Mouse (Mus musculus) kidney, postnatal 0 days (tissue): Measurements from ENCODE around the gene B3gnt6. TPM values are rescaled to one million over a fixed set of nuclear protein-coding genes. Genes with fewer than 3 reads are reported as not detected.

Experiments
- ATAC-seq: fragments of 200-750 bp; cut with Nextera tagmentation; replicated peaks from 2 replicates; pipeline ENCODE4 v1.8.0; 2017; ENCODE audit warnings: low read depth, moderate number of reproducible peaks, moderate TSS enrichment, moderate library complexity; ENCODE audit not compliant: low FRiP score
- DNase-seq: peaks from one replicate; pipeline ENCODE4 v3.0.0-alpha.2; 2016; ENCODE audit warnings: low spot score
- H3K27ac ChIP-seq: fragments of 300-500 bp; sonication (generic); 2 replicates; pipeline ENCODE4 v1.5.1; 2014; ENCODE audit warnings: mild to moderate bottlenecking
- H3K27me3 ChIP-seq: fragments of 300-500 bp; sonication (generic); 2 replicates; pipeline ENCODE4 v1.6.1; 2014; ENCODE audit warnings: low read length, mixed read lengths; ENCODE audit not compliant: insufficient read depth
- H3K36me3 ChIP-seq: fragments of 300-500 bp; sonication (generic); 2 replicates; pipeline ENCODE4 v1.6.1; 2014; ENCODE audit warnings: low read length, mixed read lengths; ENCODE audit not compliant: insufficient read depth
- H3K4me1 ChIP-seq: fragments of 300-500 bp; sonication (generic); replicated peaks from 2 replicates; pipeline ENCODE4 v1.6.1; 2014; ENCODE audit warnings: antibody characterized with exemption, low read length, mixed read lengths; ENCODE audit not compliant: insufficient read depth
- H3K4me2 ChIP-seq: fragments of 300-500 bp; sonication (generic); 2 replicates; pipeline ENCODE4 v1.6.1; 2014; ENCODE audit warnings: mild to moderate bottlenecking, low read length, moderate library complexity, mixed read lengths
- H3K4me3 ChIP-seq: fragments of 300-500 bp; sonication (generic); replicated peaks from 2 replicates; pipeline ENCODE4 v1.5.1; 2014; ENCODE audit warnings: low read depth, low read length
- H3K9ac ChIP-seq: fragments of 300-500 bp; sonication (generic); 2 replicates; pipeline ENCODE4 v1.6.1; 2014; ENCODE audit warnings: low read depth, low read length
- H3K9me3 ChIP-seq: fragments of 300-500 bp; sonication (generic); replicated peaks from 2 replicates; pipeline ENCODE4 v1.6.1; 2016; ENCODE audit warnings: low read length, inconsistent platforms, mixed read lengths
- CTCF ChIP-seq: IDR thresholded peaks from 2 replicates; pipeline ENCODE4 v1.5.1; 2016; ENCODE audit warnings: antibody characterized with exemption, low read depth, mild to moderate bottlenecking, moderate library complexity
- WGBS: fragments of 180-500 bp; shearing (Covaris S2); extraction: QIAGEN DNeasy Blood & Tissue Kit; methylation state at CpG from one replicate; pipeline ENCODE4 v1.1.7; 2014; 5-methylcytosine and 5-hydroxymethylcytosine counted together
- polyA plus RNA-seq: library from polyadenylated mRNA; unstranded; fragments of >200 nt; fragmentation: Nextera tagmentation; extraction: Ambion mirVana; gene quantifications from 2 replicates; pipeline ENCODE4 v1.2.1, GENCODE M21; 2015

The B3gnt6 gene
- polyA plus RNA-seq, 1 experiment from 2014 or later: 0.20 TPM

GRCm38 (mm10) chr7:98172661-98173060, 26.6 kb downstream of the B3gnt6 start:
- Histone ChIP-seq H3K4me2 (no peak overlapping the region), H3K4me1 (peaks cover 17% of the 10 kb centered on the region), H3K9ac (no peak overlapping the region), H3K9me3 (no peaks in the 10 kb centered on the region), H3K27me3 (no peaks in the 10 kb centered on the region), H3K4me3 (no peak overlapping the region), H3K27ac (peak overlapping the region; percentile 58; the same call in 1 of the 2 replicates), H3K36me3 (no peaks in the 10 kb centered on the region)
- WGBS: 68% methylated on average over 8 of the region's 8 CpGs
- DNase-seq (no peak), ATAC-seq (no peak)
- TF ChIP-seq CTCF: no peak

- Histone ChIP-seq H3K9me3 (no peaks in the 10 kb centered on the region), H3K4me1 (peaks cover 13% of the 10 kb centered on the region; the same call in 1 of the 2 replicates), H3K36me3 (no peaks in the 10 kb centered on the region), H3K27ac (peak overlapping the region; percentile 47), H3K4me3 (no peak overlapping the region), H3K9ac (no peak overlapping the region), H3K4me2 (no peak overlapping the region), H3K27me3 (no peaks in the 10 kb centered on the region)
- TF ChIP-seq CTCF: no peak
- DNase-seq: no peak
- 68% methylated on average over 6 of the region's 6 CpGs for WGBS
- peak; percentile 52; the same call in 1 of the 2 replicates for ATAC-seq
Measured at GRCm38 (mm10) chr7:98171141-98172073, 27.9 kb downstream of the B3gnt6 start.

GRCm38 (mm10) chr7:98164999-98165528, 34.2 kb downstream of the B3gnt6 start:
- ATAC-seq: peak; percentile 69
- H3K4me2 ChIP-seq: no peak overlapping the region
- H3K9me3 ChIP-seq: no peaks in the 10 kb centered on the region
- H3K27me3 ChIP-seq: no peaks in the 10 kb centered on the region
- peak overlapping the region; percentile 75 for H3K27ac ChIP-seq
- TF ChIP-seq CTCF: peak; percentile 20; the same call in 1 of the 2 replicates
- no peak overlapping the region for H3K4me3 ChIP-seq
- H3K36me3 ChIP-seq: no peaks in the 10 kb centered on the region
- 33% methylated on average over 10 of the region's 10 CpGs for WGBS
- H3K4me1 ChIP-seq: peaks cover 35% of the 10 kb centered on the region
- peak overlapping the region; percentile 36; the same call in 1 of the 2 replicates for H3K9ac ChIP-seq
- no peak for DNase-seq

- ATAC-seq (no peak), DNase-seq (no peak)
- no peak for TF ChIP-seq CTCF
- Histone ChIP-seq H3K9ac (no peak overlapping the region), H3K4me3 (no peak overlapping the region), H3K36me3 (no peaks in the 10 kb centered on the region), H3K4me1 (peaks cover 36% of the 10 kb centered on the region), H3K27me3 (no peaks in the 10 kb centered on the region), H3K4me2 (no peak overlapping the region), H3K27ac (peak overlapping the region; percentile 75), H3K9me3 (no peaks in the 10 kb centered on the region)
- WGBS: 75% methylated on average over 9 of the region's 9 CpGs
Measured at GRCm38 (mm10) chr7:98164382-98164998, 34.8 kb downstream of the B3gnt6 start.

- Histone ChIP-seq H3K9ac (no peak overlapping the region), H3K4me2 (no peak overlapping the region), H3K36me3 (no peaks in the 10 kb centered on the region), H3K9me3 (no peaks in the 10 kb centered on the region), H3K27ac (peak overlapping the region; percentile 19; the same call in 1 of the 2 replicates), H3K27me3 (no peaks in the 10 kb centered on the region), H3K4me3 (no peak overlapping the region), H3K4me1 (peaks cover 39% of the 10 kb centered on the region)
- WGBS: 54% methylated on average over 3 of the region's 3 CpGs
- ATAC-seq: no peak
- no peak for DNase-seq
- no peak for TF ChIP-seq CTCF
Measured at GRCm38 (mm10) chr7:98163700-98164099, 35.6 kb downstream of the B3gnt6 start.

- Histone ChIP-seq H3K4me3 (no peak overlapping the region), H3K27me3 (no peaks in the 10 kb centered on the region), H3K4me1 (peaks cover 43% of the 10 kb centered on the region), H3K4me2 (no peak overlapping the region), H3K9ac (no peak overlapping the region), H3K27ac (0 out of 2 replicates have a peak overlapping the region, but pooled peaks have one; percentile 6), H3K9me3 (no peaks in the 10 kb centered on the region), H3K36me3 (no peaks in the 10 kb centered on the region)
- ATAC-seq: no peak
- WGBS: 55% methylated on average over 6 of the region's 6 CpGs
- DNase-seq: no peak
- no peak for TF ChIP-seq CTCF
Measured at GRCm38 (mm10) chr7:98162239-98162638, 37.0 kb downstream of the B3gnt6 start.
